Mouse (Mus musculus) hindbrain, embryonic 12.5 days (tissue): ENCODE results near the gene Ndufs5. TPM values are rescaled to one million over a fixed set of nuclear protein-coding genes. Genes with fewer than 3 reads are reported as not detected.
A peak's percentile ranks its signal among the peaks of the same experiment; 100 is the strongest.

ENCODE experiments used
- ATAC-seq: fragments of 200-750 bp; cut with Nextera tagmentation; 2 replicates; pipeline ENCODE4 v1.8.0; 2017; ENCODE audit warnings: moderate TSS enrichment; ENCODE audit not compliant: low FRiP score
- H3K27ac ChIP-seq: fragments of 300-500 bp; sonication (generic); 2 replicates; pipeline ENCODE4 v1.5.1; 2016; ENCODE audit warnings: mild to moderate bottlenecking
- H3K27me3 ChIP-seq: fragments of 300-500 bp; sonication (generic); 2 replicates; pipeline ENCODE4 v1.6.1; 2016; ENCODE audit warnings: mild to moderate bottlenecking
- H3K36me3 ChIP-seq: fragments of 300-500 bp; sonication (generic); 2 replicates; pipeline ENCODE4 v1.6.1; 2016; ENCODE audit warnings: mild to moderate bottlenecking
- H3K4me1 ChIP-seq: fragments of 300-500 bp; sonication (generic); 2 replicates; pipeline ENCODE4 v1.6.1; 2016
- H3K4me2 ChIP-seq: fragments of 300-500 bp; sonication (generic); replicated peaks from 2 replicates; pipeline ENCODE4 v1.6.1; 2016; ENCODE audit warnings: mild to moderate bottlenecking
- H3K4me3 ChIP-seq: fragments of 300-500 bp; sonication (generic); 2 replicates; pipeline ENCODE4 v1.5.1; 2016; ENCODE audit warnings: mild to moderate bottlenecking
- H3K9ac ChIP-seq: fragments of 300-500 bp; sonication (generic); 2 replicates; pipeline ENCODE4 v1.6.1; 2016; ENCODE audit warnings: mild to moderate bottlenecking, moderate library complexity
- H3K9me3 ChIP-seq: fragments of 300-500 bp; sonication (generic); replicated peaks from 2 replicates; pipeline ENCODE4 v1.6.1; 2016; ENCODE audit warnings: mild to moderate bottlenecking
- WGBS: fragments of 180-500 bp; shearing (Covaris S2); methylation state at CpG from one replicate; pipeline ENCODE4 v1.1.7; 2016; 5-methylcytosine and 5-hydroxymethylcytosine counted together
- polyA plus RNA-seq: library from polyadenylated mRNA; unstranded; fragments of >200 nt; fragmentation: Nextera tagmentation; extraction: Ambion mirVana; gene quantifications from 2 replicates; pipeline ENCODE4 v1.2.1, GENCODE M21; 2016

The Ndufs5 gene
- polyA plus RNA-seq, 1 experiment from 2014 or later, result 347 TPM

DNA sequence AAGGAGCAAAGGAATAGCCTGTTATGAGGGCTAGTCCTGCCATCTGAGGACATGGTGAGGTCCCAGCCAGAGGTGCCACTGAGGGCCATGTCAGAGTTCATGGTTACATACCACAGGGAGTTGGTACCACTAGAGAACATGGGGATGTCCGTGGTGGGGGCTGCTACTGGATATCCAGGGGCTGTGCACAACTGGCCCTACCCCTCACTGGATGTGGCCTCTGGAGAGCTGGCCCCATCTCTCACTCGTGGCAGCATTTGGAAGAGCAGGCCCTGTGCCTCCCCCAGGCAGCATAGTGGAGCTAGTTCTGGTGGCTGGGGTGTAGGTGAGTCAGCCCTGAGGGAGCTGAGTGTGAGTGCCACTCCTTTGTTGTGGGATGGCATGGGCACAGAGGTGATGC, 14.9 kb upstream of the Ndufs5 start:
- H3K4me2 ChIP-seq, result no peak overlapping the region
- no peaks in the 10 kb centered on the region for H3K4me1 ChIP-seq
- no peak overlapping the region for H3K27ac ChIP-seq
- 83% methylated on average over 2 of the region's 2 CpGs for WGBS
- ATAC-seq, result peak; percentile 52; the same call in 1 of the 2 replicates
- H3K9ac ChIP-seq, result no peak overlapping the region
- no peak overlapping the region for H3K4me3 ChIP-seq
- H3K9me3 ChIP-seq, result no peaks in the 10 kb centered on the region
- H3K27me3 ChIP-seq, result no peaks in the 10 kb centered on the region
- peaks cover 35% of the 10 kb centered on the region for H3K36me3 ChIP-seq

GRCm38 (mm10) chr4:123732163-123732910, 14.3 kb upstream of the Ndufs5 start:
- Histone ChIP-seq H3K4me2 (no peak overlapping the region), H3K9me3 (no peaks in the 10 kb centered on the region), H3K27me3 (no peaks in the 10 kb centered on the region), H3K27ac (no peak overlapping the region), H3K36me3 (peaks cover 32% of the 10 kb centered on the region), H3K9ac (no peak overlapping the region), H3K4me1 (no peaks in the 10 kb centered on the region), H3K4me3 (no peak overlapping the region)
- 94% methylated on average over 4 of the region's 4 CpGs for WGBS
- no peak for ATAC-seq

- ATAC-seq, result no peak
- H3K36me3 ChIP-seq, result no peaks in the 10 kb centered on the region
- H3K4me1 ChIP-seq, result peaks cover 10% of the 10 kb centered on the region
- no peak overlapping the region for H3K27ac ChIP-seq
- H3K9me3 ChIP-seq, result no peaks in the 10 kb centered on the region
- no peaks in the 10 kb centered on the region for H3K27me3 ChIP-seq
- 87% methylated on average over 4 of the region's 4 CpGs for WGBS
- no peak overlapping the region for H3K9ac ChIP-seq
- H3K4me3 ChIP-seq, result no peak overlapping the region
- no peak overlapping the region for H3K4me2 ChIP-seq
These were observed 3.8 kb upstream of the Ndufs5 start for GRCm38 (mm10) chr4:123721761-123722160.

DNA sequence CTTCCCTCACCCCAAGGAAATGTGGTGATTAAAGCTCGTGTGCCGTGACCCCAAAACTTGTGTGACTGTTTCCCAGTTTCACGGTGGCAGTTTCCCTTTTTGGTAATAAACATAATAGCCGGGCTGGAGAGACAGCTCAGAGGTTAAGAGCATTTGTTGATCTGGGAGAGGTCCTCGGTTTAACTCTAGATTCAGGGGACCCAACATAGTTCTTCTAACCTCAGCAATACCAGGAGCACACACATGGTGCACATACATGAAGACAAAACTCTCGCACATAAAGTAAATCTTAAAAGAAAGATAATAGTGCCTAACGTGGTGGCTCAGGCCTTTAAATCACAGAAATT, 405 bp upstream of the Ndufs5 start:
- H3K9ac ChIP-seq, result peak overlapping the region; percentile 61
- WGBS, result 34% methylated on average over 7 of the region's 7 CpGs
- no peaks in the 10 kb centered on the region for H3K9me3 ChIP-seq
- peaks cover 10% of the 10 kb centered on the region for H3K4me1 ChIP-seq
- peaks cover 18% of the 10 kb centered on the region for H3K36me3 ChIP-seq
- H3K4me2 ChIP-seq, result peak overlapping the region; percentile 86
- no peaks in the 10 kb centered on the region for H3K27me3 ChIP-seq
- H3K27ac ChIP-seq, result no peak overlapping the region; the same call in 1 of the 2 replicates
- peak overlapping the region; percentile 83 for H3K4me3 ChIP-seq
- peak; percentile 59; the same call in 1 of the 2 replicates for ATAC-seq

GRCm38 (mm10) chr4:123712431-123712830, 5.6 kb downstream of the Ndufs5 start:
- Histone ChIP-seq H3K9me3 (no peaks in the 10 kb centered on the region), H3K4me2 (no peak overlapping the region), H3K27me3 (no peaks in the 10 kb centered on the region), H3K27ac (no peak overlapping the region), H3K4me1 (peaks cover 4% of the 10 kb centered on the region), H3K9ac (no peak overlapping the region), H3K4me3 (no peak overlapping the region), H3K36me3 (peaks cover 27% of the 10 kb centered on the region)
- ATAC-seq, result no peak
- WGBS, result 82% methylated on average over 2 of the region's 3 CpGs

GRCm38 (mm10) chr4:123707340-123707739, 10.7 kb downstream of the Ndufs5 start:
- no peak overlapping the region for H3K9ac ChIP-seq

DNA sequence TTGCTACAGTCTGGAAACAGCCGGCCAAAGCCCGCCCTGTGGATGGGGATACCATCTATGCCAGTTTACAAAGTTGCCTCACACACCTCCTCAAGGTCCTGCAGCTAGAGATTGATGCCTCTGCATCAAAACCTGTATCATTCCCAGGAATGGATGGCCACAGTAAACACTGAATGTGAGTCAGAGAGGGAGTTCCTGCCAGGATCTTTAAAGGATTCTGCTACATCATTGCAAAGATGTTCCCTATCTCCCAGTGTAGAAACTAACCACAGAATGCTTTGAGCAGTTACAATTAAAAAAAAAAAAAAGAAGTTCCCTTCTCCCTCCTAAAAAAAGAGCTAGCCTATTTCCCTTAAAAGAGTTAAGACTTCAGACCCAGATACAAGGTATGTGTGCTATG, 12.7 kb downstream of the Ndufs5 start:
- no peaks in the 10 kb centered on the region for H3K36me3 ChIP-seq
- no peaks in the 10 kb centered on the region for H3K27me3 ChIP-seq
- no peak overlapping the region for H3K4me3 ChIP-seq
- H3K4me1 ChIP-seq, result no peaks in the 10 kb centered on the region
- no peak overlapping the region for H3K4me2 ChIP-seq
- no peak overlapping the region for H3K27ac ChIP-seq
- H3K9me3 ChIP-seq, result no peaks in the 10 kb centered on the region
- no peak for ATAC-seq
- WGBS, result 94% methylated on average over 2 of the region's 2 CpGs
- no peak overlapping the region for H3K9ac ChIP-seq

More at GRCm38 (mm10) chr4:123707340-123707739, 10.7 kb downstream of the Ndufs5 start:
- Histone ChIP-seq H3K4me2 (no peak overlapping the region), H3K4me1 (no peaks in the 10 kb centered on the region), H3K27me3 (no peaks in the 10 kb centered on the region), H3K9me3 (no peaks in the 10 kb centered on the region), H3K4me3 (no peak overlapping the region), H3K27ac (no peak overlapping the region), H3K36me3 (peaks cover 7% of the 10 kb centered on the region)
- WGBS, result 93% methylated on average over 5 of the region's 5 CpGs
- ATAC-seq, result no peak

DNA sequence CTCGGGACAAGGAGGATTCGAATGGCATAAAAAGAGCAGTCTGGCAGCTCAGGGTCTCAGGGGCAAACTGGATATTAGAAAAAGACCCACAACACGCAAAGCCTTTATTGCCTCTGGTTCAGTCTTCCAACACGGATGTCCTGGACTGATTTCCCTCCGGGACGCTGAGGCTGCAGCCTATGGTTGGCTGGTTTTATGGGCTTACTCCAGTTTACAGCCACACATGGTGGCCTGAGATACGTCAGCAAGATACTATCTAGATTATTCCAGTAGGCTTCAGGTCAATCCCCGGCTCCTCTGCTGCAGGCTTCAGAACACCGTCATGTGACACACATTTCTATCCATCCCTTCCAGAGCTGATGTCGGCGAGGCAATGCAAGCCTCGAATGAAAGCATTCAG, 24.6 kb downstream of the Ndufs5 start:
- Histone ChIP-seq H3K4me2 (no peak overlapping the region), H3K9me3 (no peaks in the 10 kb centered on the region), H3K36me3 (no peaks in the 10 kb centered on the region), H3K27me3 (no peaks in the 10 kb centered on the region), H3K27ac (no peak overlapping the region), H3K9ac (no peak overlapping the region), H3K4me3 (no peak overlapping the region), H3K4me1 (no peaks in the 10 kb centered on the region)
- no peak for ATAC-seq
- WGBS, result 82% methylated on average over 12 of the region's 12 CpGs

DNA sequence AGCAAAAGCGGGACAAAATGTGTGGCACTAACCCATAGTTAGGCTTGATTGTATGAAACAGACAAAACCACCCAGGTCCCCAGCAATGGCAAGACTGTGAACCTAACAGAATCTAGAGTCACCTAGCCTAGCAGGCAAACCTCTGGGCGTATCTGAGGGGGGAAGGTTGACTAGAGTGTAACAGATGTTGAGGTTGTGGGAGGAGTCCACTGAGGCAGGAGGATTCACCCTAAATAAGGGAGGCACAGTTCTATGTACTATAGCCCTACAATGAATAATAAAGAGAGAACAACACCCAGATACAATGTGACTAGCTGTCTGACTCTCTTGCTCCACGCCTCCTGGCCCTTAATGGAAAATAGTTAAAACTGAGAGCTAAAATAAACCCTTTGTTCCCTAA, 25.9 kb downstream of the Ndufs5 start:
- Histone ChIP-seq H3K27me3 (no peaks in the 10 kb centered on the region), H3K27ac (no peak overlapping the region), H3K4me2 (no peak overlapping the region), H3K4me3 (no peak overlapping the region), H3K36me3 (no peaks in the 10 kb centered on the region), H3K9me3 (no peaks in the 10 kb centered on the region), H3K4me1 (0 out of 2 replicates have a peak, but pooled peaks cover 2% of the 10 kb centered on the region), H3K9ac (no peak overlapping the region)
- 80% methylated on average over 3 of the region's 3 CpGs for WGBS
- ATAC-seq, result no peak

- H3K4me1 ChIP-seq, result peaks cover 15% of the 10 kb centered on the region
- peaks cover 8% of the 10 kb centered on the region for H3K27me3 ChIP-seq
- no peak overlapping the region for H3K9ac ChIP-seq
- 80% methylated on average over 10 of the region's 10 CpGs for WGBS
- no peaks in the 10 kb centered on the region for H3K9me3 ChIP-seq
- no peak overlapping the region for H3K27ac ChIP-seq
- H3K4me2 ChIP-seq, result no peak overlapping the region
- no peak for ATAC-seq
- no peak overlapping the region for H3K4me3 ChIP-seq
- no peaks in the 10 kb centered on the region for H3K36me3 ChIP-seq
These were observed 27.7 kb downstream of the Ndufs5 start for GRCm38 (mm10) chr4:123690311-123690710.

DNA sequence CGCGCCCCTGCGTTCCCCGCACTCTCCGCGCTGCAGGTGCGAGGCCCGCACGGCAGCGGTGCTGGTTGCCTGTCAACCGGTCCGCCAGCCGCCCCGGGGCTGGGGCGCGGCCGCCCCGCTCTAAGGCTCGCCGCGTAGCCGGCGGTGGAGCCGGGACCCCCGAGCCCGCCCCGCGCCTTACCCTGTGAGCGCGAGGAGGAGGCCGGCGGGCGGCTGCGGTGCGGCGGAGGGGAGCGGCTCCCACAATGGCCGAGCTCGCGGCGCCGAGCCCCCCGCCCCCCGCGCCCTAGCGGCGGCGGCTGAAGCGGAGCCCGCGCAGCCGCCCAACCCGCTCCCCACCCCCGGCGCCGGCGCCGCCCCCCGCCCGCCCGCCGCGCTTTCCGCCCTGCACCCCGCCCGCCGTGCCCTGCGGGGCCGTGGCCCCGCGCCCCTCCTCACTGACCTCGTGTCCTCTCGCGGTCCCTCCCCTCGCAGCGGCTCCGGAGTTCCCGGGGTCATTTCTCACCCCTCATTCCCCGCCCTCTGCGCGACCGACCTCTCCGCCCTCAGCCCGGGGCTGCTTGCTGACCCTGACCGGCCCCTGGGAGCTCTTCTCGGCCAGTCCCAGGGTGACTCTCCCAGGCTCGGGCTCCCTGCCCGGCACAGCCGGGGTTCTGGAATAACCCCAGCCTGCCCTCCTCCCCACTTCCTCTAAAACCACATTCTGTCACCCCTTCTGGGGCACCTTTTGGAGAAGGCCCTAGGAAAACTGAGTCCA, 30.8 kb downstream of the Ndufs5 start:
- WGBS, result 1% methylated on average over 36 of the region's 89 CpGs
- Histone ChIP-seq H3K4me2 (peak overlapping the region; percentile 97), H3K27me3 (peaks cover 8% of the 10 kb centered on the region), H3K4me3 (peak overlapping the region; percentile 77), H3K9ac (peak overlapping the region; percentile 93), H3K27ac (peak overlapping the region; percentile 90), H3K9me3 (no peaks in the 10 kb centered on the region), H3K4me1 (peaks cover 20% of the 10 kb centered on the region), H3K36me3 (peaks cover 8% of the 10 kb centered on the region; the same call in 1 of the 2 replicates)
- ATAC-seq, result peak; percentile 62

DNA sequence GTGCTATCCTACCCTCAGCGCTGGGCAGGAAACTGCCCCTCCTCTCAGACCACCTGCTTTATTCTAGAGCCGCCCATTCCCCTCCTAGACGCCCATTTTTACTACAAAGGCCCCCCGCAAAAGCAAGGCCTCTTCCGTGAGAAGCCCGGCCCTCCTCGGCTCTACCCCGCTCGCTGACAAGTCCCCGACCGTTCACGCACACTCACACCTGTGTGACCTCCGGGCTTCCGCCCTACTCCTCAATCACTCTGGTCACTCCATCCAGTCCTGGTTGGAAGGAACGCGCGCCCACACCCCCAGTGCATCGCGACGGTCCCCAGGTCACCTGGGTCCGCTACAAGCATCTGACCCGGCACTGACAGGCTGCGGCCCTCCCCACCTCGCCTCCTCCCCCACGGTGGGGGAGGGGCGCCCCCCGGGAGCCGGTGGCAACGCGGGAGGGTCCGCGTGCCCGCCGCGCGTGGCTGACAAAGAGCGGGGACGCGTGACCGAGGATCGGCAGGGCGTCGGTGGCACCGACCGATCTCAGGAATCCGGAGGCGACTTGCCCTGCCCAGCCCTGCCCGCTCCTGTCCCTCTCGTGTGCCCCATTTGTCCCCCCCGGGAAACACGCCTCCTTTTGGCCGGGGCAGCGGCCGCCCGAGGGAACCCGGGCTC, 31.5 kb downstream of the Ndufs5 start:
- ATAC-seq, result peak; percentile 62
- Histone ChIP-seq H3K27me3 (peaks cover 8% of the 10 kb centered on the region), H3K36me3 (peaks cover 9% of the 10 kb centered on the region; the same call in 1 of the 2 replicates), H3K9ac (peak overlapping the region; percentile 93), H3K4me3 (peak overlapping the region; percentile 77), H3K27ac (peak overlapping the region; percentile 90), H3K4me2 (peak overlapping the region; percentile 97), H3K9me3 (no peaks in the 10 kb centered on the region), H3K4me1 (peaks cover 20% of the 10 kb centered on the region)
- WGBS, result under 1% methylated on average over 51 of the region's 56 CpGs
